Mouse (Mus musculus) CH12.LX (cell line): ENCODE data around the gene Vmo1. TPM values are rescaled to one million over a fixed set of nuclear protein-coding genes. Genes with fewer than 3 reads are reported as not detected.

Source experiments
- DNase-seq: peaks from one replicate; pipeline ENCODE4 v3.0.0-alpha.2; 2013; ENCODE audit errors: extremely low read depth
- H3K27ac ChIP-seq: 2 replicates; pipeline ENCODE4 v1.5.1; 2012; ENCODE audit warnings: low read depth, mild to moderate bottlenecking, control low read depth, moderate library complexity; ENCODE audit not compliant: insufficient read depth
- H3K27me3 ChIP-seq: replicated peaks from 2 replicates; pipeline ENCODE3; 2012; ENCODE audit warnings: inconsistent platforms
- H3K36me3 ChIP-seq, 2 experiments: replicated peaks in 1 of 2; 2 replicates each; pipeline versions ENCODE3 to v1.6.1; 2012; ENCODE audit warnings: inconsistent platforms in 1 of 2, low read length in 1 of 2, mild to moderate bottlenecking in 1 of 2, mixed read lengths in 1 of 2, moderate library complexity in 1 of 2; ENCODE audit not compliant: control insufficient read depth in 1 of 2, insufficient read depth in 1 of 2
- H3K4me1 ChIP-seq, 2 experiments: 2 replicates each; pipeline ENCODE4 v1.6.1; 2012; ENCODE audit warnings: inconsistent platforms in 1 of 2, moderate library complexity in 1 of 2; ENCODE audit not compliant: insufficient read depth in 2 of 2, control insufficient read depth in 1 of 2
- H3K4me2 ChIP-seq: 2 replicates; pipeline ENCODE4 v1.6.1; 2012; ENCODE audit warnings: low read depth, mild to moderate bottlenecking, control low read depth; ENCODE audit not compliant: poor library complexity, insufficient read depth, severe bottlenecking
- H3K4me3 ChIP-seq, 3 experiments: fragments of 150-350 bp in 1 of 3; sonication (generic) in 1 of 3; replicated peaks in 1 of 3; 2 replicates each; pipeline versions ENCODE3 to v1.5.1; 2011 to 2012; ENCODE audit warnings: low read depth in 2 of 3, low read length in 2 of 3, mild to moderate bottlenecking in 2 of 3, moderate library complexity in 2 of 3, control low read depth in 1 of 3, improper control_type of control experiment in 1 of 3, inconsistent platforms in 1 of 3, mixed read lengths in 1 of 3; ENCODE audit not compliant: poor library complexity in 1 of 3
- H3K79me2 ChIP-seq: replicated peaks from 2 replicates; pipeline ENCODE4 v1.6.1; 2012; ENCODE audit warnings: mild to moderate bottlenecking, moderate library complexity; ENCODE audit not compliant: control insufficient read depth, poor library complexity, insufficient read depth, severe bottlenecking; ENCODE audit errors: extremely low read depth
- H3K9ac ChIP-seq: 2 replicates; pipeline ENCODE4 v1.6.1; 2012; ENCODE audit warnings: low read depth, mild to moderate bottlenecking, control low read depth, moderate library complexity; ENCODE audit not compliant: insufficient read depth
- H3K9me3 ChIP-seq: replicated peaks from 2 replicates; pipeline ENCODE3; 2012; ENCODE audit warnings: low read length, inconsistent platforms, mixed read lengths
- BHLHE40 ChIP-seq: IDR thresholded peaks from 2 replicates; pipeline ENCODE4 v1.6.1; 2011; ENCODE audit warnings: mild to moderate bottlenecking, low read depth, low read length, improper control_type of control experiment
- CHD1 ChIP-seq: IDR thresholded peaks from 2 replicates; pipeline ENCODE4 v1.6.1; 2012; ENCODE audit warnings: low read depth, low read length, improper control_type of control experiment, inconsistent platforms
- CTCF ChIP-seq, 2 experiments: IDR thresholded peaks in 1 of 2; conservative IDR thresholded peaks in 1 of 2; 2 replicates each; pipeline ENCODE4 v1.5.1; 2011 to 2012; ENCODE audit warnings: low read depth in 2 of 2, low read length in 2 of 2, improper control_type of control experiment in 1 of 2, inconsistent platforms in 1 of 2, mild to moderate bottlenecking in 1 of 2, moderate library complexity in 1 of 2
- E2F4 ChIP-seq: IDR thresholded peaks from 2 replicates; pipeline ENCODE4 v1.6.1; 2011; ENCODE audit warnings: low read depth, low read length, improper control_type of control experiment; ENCODE audit not compliant: insufficient replicate concordance
- ELF1 ChIP-seq: IDR thresholded peaks from 2 replicates; pipeline ENCODE4 v1.6.1; 2014; ENCODE audit warnings: low read depth, mild to moderate bottlenecking, inconsistent platforms, low read length, improper control_type of control experiment
- ETS1 ChIP-seq: conservative IDR thresholded peaks from 2 replicates; pipeline ENCODE4 v1.6.1; 2012; ENCODE audit warnings: low read depth, mild to moderate bottlenecking, inconsistent platforms, low read length, improper control_type of control experiment, moderate library complexity
- HCFC1 ChIP-seq: IDR thresholded peaks from 2 replicates; pipeline ENCODE4 v1.6.1; 2012; ENCODE audit warnings: low read depth, mild to moderate bottlenecking, inconsistent platforms, low read length, improper control_type of control experiment
- IRF4 ChIP-seq: IDR thresholded peaks from 2 replicates; pipeline ENCODE4 v1.6.1; 2014; ENCODE audit warnings: low read depth, mild to moderate bottlenecking, inconsistent platforms, low read length, improper control_type of control experiment
- JUN ChIP-seq: IDR thresholded peaks from 2 replicates; pipeline ENCODE4 v1.6.1; 2011; ENCODE audit warnings: low read depth, mild to moderate bottlenecking, low read length, improper control_type of control experiment, moderate library complexity; ENCODE audit not compliant: insufficient read depth
- KAT2A ChIP-seq: IDR thresholded peaks from 2 replicates; pipeline ENCODE4 v1.6.1; 2012; ENCODE audit warnings: low read length, improper control_type of control experiment, inconsistent platforms; ENCODE audit not compliant: insufficient replicate concordance
- MAX ChIP-seq: IDR thresholded peaks from 2 replicates; pipeline ENCODE4 v1.6.1; 2011; ENCODE audit warnings: low read length, improper control_type of control experiment
- MXI1 ChIP-seq: IDR thresholded peaks from 2 replicates; pipeline ENCODE4 v1.6.1; 2011; ENCODE audit warnings: mild to moderate bottlenecking, low read depth, low read length, improper control_type of control experiment
- MYC ChIP-seq: IDR thresholded peaks from 2 replicates; pipeline ENCODE4 v1.6.1; 2011; ENCODE audit warnings: low read depth, mild to moderate bottlenecking, improper control_type of control experiment, low read length
- NELFE ChIP-seq: IDR thresholded peaks from 2 replicates; pipeline ENCODE4 v1.6.1; 2011; ENCODE audit warnings: low read depth, low read length, improper control_type of control experiment
- NRF1 ChIP-seq: IDR thresholded peaks from 2 replicates; pipeline ENCODE4 v1.6.1; 2014; ENCODE audit warnings: low read depth, mild to moderate bottlenecking, inconsistent platforms, low read length, improper control_type of control experiment, moderate library complexity
- POLR2A ChIP-seq: IDR thresholded peaks from 2 replicates; pipeline ENCODE4 v1.6.1; 2011; ENCODE audit warnings: low read depth, mild to moderate bottlenecking, improper control_type of control experiment, low read length
- RCOR1 ChIP-seq: conservative IDR thresholded peaks from 2 replicates; pipeline ENCODE4 v1.6.1; 2012; ENCODE audit warnings: low read depth, mild to moderate bottlenecking, inconsistent platforms, low read length, improper control_type of control experiment
- SMC3 ChIP-seq: IDR thresholded peaks from 2 replicates; pipeline ENCODE4 v1.6.1; 2011; ENCODE audit warnings: low read depth, low read length, improper control_type of control experiment
- ZC3H11A ChIP-seq: IDR thresholded peaks from 2 replicates; pipeline ENCODE4 v1.6.1; 2012; ENCODE audit warnings: low read depth, mild to moderate bottlenecking, inconsistent platforms, low read length, improper control_type of control experiment
- ZKSCAN1 ChIP-seq: IDR thresholded peaks from 2 replicates; pipeline ENCODE4 v1.6.1; 2012; ENCODE audit warnings: low read depth, inconsistent platforms, low read length, improper control_type of control experiment, borderline replicate concordance
- ZMIZ1 ChIP-seq: IDR thresholded peaks from 2 replicates; pipeline ENCODE4 v1.6.1; 2012; ENCODE audit warnings: low read depth, mild to moderate bottlenecking, inconsistent platforms, low read length, improper control_type of control experiment
- ZNF384 ChIP-seq: IDR thresholded peaks from 2 replicates; pipeline ENCODE4 v1.6.1; 2012; ENCODE audit warnings: low read depth, low read length, improper control_type of control experiment, inconsistent platforms
- dilution Hi-C: fragments of 300-500 bp; cut with MboI; formaldehyde crosslinking; loops from 2 replicates; pipeline ENCODE4 v1.14.3; 2020; ENCODE audit warnings: low sequenced_read_pairs; ENCODE audit not compliant: extremely low pct_unique_long_range_greater_than_20kb, extremely low pct_ligation_motif_present
- in situ Hi-C: fragments of 300-500 bp; cut with MboI; formaldehyde crosslinking; loops from 3 replicates; pipeline ENCODE4 v1.14.3; 2019; ENCODE audit warnings: low sequenced_read_pairs, low pct_ligation_motif_present, low pct_unique_long_range_greater_than_20kb, mixed read lengths
- polyA plus RNA-seq: library from polyadenylated mRNA; unstranded; fragments of >175 nt; gene quantifications from 2 replicates; pipeline ENCODE4 v1.2.1, GENCODE M21; 2012; ENCODE audit warnings: low read depth; ENCODE audit not compliant: insufficient read length
- total RNA-seq, 2 experiments: library from RNA; depleted of rRNA; stranded (reverse); fragments of 300-350 nt in 1 of 2; fragments of >200 nt in 1 of 2; gene quantifications; 2 replicates each; pipeline ENCODE4 v1.2.3; 2012 to 2014

Vmo1 gene
- total and polyA plus RNA-seq, 3 experiments: 0.36 to 0.70 TPM; not detected in 1

DNA sequence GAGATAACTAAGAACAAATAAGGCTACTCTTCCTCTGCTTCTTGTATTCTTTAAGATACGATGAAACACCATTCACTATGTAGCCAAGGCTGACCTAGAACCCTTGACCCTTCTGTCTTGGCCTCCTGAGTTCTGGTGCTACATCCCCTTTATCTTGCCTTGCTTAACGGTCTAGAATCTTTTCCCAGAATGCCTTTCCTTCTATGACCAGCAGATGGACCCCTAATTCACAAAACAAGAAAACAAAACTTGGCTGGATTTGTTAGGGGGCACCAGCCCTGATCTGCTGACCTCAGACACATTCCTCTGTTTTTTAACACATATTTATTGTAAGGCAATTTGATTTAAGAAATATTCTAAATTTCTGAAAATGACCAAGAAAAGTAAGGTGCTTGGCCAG lies 1.9 kb upstream of the Vmo1 start (continued):
- peak; percentile 85 to 98 for TF ChIP-seq CTCF (conservative IDR thresholded peaks at IDR 0.05 in 1 of 2, IDR thresholded peaks at IDR 0.05 in 1 of 2; ENCODE audit: low read depth in 2 of 2, low read length in 2 of 2)
- no peak for TF ChIP-seq CHD1
- TF ChIP-seq NELFE: peak; percentile 48; the same call in 1 of the 2 replicates
- TF ChIP-seq MYC: no peak
- TF ChIP-seq NRF1: peak; percentile 27; the same call in 1 of the 2 replicates
- no peak; the same call in 1 of the 2 replicates for TF ChIP-seq HCFC1
- TF ChIP-seq IRF4: peak; percentile 71
- TF ChIP-seq ZKSCAN1: no peak
- TF ChIP-seq ZNF384: 0 out of 2 replicates have a peak, but pooled peaks have one; percentile 48
- no peak; the same call in 1 of the 2 replicates for TF ChIP-seq ELF1
- 0 out of 2 replicates have a peak, but pooled peaks have one; percentile 26 for TF ChIP-seq RCOR1
- no peak for TF ChIP-seq KAT2A
- peak; percentile 96 for TF ChIP-seq ZC3H11A

DNA sequence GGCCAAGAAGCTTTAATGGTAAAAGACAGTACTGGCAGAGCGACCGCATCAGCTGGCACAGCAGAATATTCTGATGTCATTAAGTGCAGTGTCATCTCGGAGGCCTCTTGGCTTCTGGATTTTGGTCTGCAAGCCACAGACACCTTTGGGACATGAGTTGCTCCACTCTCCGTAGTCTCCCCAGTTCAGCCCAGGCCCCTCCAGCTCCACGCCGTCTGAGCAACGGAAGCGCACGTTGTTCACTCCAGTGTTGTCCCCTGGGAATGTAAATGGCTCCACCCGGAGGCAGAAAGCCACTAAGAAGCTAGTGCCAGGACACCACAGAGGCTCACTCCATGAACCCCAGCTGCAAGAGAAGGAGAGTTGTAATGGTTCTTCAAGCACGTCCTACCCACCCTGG lies 896 bp downstream of the Vmo1 start:
- H3K36me3 ChIP-seq: no peaks in the 10 kb centered on the region
- H3K9me3 ChIP-seq: no peaks in the 10 kb centered on the region
- DNase-seq: peak; percentile 85
- peak overlapping the region; percentile 56 for H3K9ac ChIP-seq
- no peaks in the 10 kb centered on the region for H3K27me3 ChIP-seq
- dilution Hi-C loops (no loop called here), in situ Hi-C loops (no loop called here)
- TF ChIP-seq POLR2A: peak; percentile 46; the same call in 1 of the 2 replicates
- 0 out of 2 replicates have a peak, but pooled peaks have one; percentile 10 for TF ChIP-seq NRF1
- TF ChIP-seq ZMIZ1: no peak
- no peak for TF ChIP-seq SMC3
- TF ChIP-seq ZKSCAN1: no peak
- peak; percentile 70 for TF ChIP-seq BHLHE40
- no peak for TF ChIP-seq E2F4
- TF ChIP-seq MYC: 0 out of 2 replicates have a peak, but pooled peaks have one; percentile 44
- TF ChIP-seq MAX: peak; percentile 50; the same call in 1 of the 2 replicates
- TF ChIP-seq MXI1: 0 out of 2 replicates have a peak, but pooled peaks have one; percentile 29
- peak in 1 of 2 experiments; percentile 39; a peak in 2 of 4 replicates for TF ChIP-seq CTCF (conservative IDR thresholded peaks at IDR 0.05 in 1 of 2, IDR thresholded peaks at IDR 0.05 in 1 of 2; ENCODE audit: low read depth in 2 of 2, low read length in 2 of 2)
- peak; percentile 89 for TF ChIP-seq ETS1
- 0 out of 2 replicates have a peak, but pooled peaks have one; percentile 2 for TF ChIP-seq CHD1
- TF ChIP-seq JUN: no peak
- peaks cover 20 to 62% of the 10 kb centered on the region in 2 experiments for H3K4me1 ChIP-seq
- H3K4me3 ChIP-seq: peak overlapping the region; percentile 4 to 22 (median 22)
- peak overlapping the region; percentile 79 for H3K27ac ChIP-seq
- no peaks in the 10 kb centered on the region for H3K79me2 ChIP-seq
- peak overlapping the region; percentile 70 for H3K4me2 ChIP-seq
